Mouse (Mus musculus): ENCODE data around the gene Gm20388. TPM values are rescaled to one million over a fixed set of nuclear protein-coding genes. Genes with fewer than 3 reads are reported as not detected.

The Gm20388 gene
- total RNA-seq, 2 experiments from 2014 or later: 5.8 TPM; not detected in 1

DNA sequence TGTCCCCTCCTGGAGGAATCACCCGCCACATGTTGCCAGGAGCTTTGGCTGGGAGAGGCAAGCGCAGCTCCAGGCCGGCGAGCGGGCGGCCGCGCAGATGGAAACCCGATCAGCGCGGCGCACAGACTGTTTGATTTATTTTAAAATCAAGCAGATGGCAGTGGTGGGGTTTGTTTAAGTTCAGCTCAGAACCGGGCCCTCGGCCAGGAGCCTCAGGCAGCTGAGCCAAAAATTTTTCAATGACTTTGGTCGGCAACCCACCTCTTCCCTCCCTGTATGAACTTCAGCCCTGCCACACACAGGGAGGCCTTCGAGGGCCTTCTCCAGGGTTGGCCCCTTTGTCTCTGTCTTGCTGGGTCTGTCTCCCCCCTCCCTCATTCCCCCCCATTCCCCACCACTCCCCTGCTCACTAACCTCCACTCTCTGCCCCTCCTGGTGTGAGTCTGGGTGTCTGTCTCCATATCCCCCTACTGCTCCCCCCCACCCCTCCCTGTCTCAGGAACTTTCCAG is 354.4 kb downstream of the Gm20388 start:
- peak; percentile 82 for DNase-seq

DNA sequence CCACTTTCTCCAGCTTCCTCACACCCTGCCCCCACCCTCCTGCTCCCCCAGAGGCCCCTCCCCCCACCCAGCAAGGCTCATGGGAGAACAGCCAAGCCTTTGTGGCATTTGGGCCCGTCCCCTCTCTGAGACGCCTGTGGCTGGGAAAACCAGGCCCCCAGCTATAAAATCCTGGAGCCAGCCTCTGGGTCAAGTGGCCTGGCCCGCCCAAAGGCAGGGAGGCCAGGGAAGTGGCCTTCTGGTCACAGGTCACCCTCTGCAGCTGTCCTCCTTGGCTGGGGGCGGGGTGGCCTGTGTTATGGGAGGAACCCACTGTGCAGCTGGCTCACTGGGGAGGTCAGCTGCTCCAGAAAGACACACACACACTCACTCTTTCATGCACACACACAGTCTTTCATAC is 354.8 kb downstream of the Gm20388 start:
- DNase-seq: peak; percentile 78

DNA sequence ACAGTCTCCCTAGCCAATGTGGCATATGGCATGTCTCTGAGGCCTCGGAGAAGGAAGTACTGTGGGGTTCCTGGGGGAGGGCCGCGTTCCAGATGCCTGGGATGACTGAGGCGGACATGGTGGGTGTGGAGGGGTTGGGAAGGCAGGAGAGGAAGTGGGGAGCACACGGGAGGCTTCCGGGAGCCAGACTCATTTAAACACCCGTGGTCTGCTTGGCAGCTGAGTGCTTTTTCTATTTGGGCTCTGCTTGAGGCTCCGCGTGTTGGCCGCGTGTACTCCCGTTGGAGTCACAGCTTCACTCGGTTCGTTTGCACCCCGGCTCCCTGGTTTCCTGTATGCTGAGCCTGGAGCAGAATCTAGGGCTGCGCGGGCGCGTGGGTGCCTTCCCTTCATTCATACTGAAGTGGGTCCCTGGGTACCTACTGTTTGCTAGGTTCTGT is 357.9 kb downstream of the Gm20388 start:
- DNase-seq: no peak

DNA sequence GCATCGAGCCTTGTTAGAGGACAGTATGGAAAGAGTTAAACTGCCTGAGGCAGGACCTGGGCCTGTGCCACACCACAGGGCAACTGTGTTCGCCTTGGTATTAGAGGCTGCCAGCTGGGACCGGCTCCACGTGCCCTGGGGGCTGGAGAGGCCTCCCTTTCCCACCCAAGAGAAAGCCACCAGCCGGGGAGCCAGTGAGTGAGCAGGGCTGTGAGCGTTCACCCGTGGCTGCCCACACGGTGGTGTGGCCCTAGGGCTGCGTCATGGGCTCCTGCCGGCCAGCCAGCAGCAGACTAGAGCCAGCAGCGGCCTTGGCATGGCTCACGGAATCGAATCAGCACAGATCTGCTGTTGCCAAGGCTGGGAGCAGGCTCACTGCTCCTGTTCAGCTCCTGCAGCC is 359.8 kb downstream of the Gm20388 start:
- peak; percentile 59 for DNase-seq

DNA sequence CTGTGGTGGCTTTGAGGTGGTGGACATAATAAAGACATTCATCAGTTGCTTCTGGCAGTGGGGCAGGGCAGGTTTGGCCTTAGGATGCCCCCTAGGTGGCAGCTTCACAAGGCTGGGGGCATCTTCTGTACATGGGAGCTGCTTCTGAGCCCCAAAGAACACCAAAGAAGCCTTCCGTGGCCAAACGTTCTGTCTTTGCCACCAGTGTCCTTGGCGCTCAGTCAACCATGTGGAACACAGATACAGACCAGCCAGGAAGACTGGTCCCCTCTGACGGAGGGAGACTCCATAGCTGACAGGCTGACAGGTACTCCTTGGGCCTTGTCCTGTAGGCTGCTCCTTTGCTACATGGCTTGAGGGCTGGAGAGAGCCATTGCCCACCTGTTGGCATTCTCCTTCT is 362.8 kb downstream of the Gm20388 start:
- DNase-seq: no peak

DNA sequence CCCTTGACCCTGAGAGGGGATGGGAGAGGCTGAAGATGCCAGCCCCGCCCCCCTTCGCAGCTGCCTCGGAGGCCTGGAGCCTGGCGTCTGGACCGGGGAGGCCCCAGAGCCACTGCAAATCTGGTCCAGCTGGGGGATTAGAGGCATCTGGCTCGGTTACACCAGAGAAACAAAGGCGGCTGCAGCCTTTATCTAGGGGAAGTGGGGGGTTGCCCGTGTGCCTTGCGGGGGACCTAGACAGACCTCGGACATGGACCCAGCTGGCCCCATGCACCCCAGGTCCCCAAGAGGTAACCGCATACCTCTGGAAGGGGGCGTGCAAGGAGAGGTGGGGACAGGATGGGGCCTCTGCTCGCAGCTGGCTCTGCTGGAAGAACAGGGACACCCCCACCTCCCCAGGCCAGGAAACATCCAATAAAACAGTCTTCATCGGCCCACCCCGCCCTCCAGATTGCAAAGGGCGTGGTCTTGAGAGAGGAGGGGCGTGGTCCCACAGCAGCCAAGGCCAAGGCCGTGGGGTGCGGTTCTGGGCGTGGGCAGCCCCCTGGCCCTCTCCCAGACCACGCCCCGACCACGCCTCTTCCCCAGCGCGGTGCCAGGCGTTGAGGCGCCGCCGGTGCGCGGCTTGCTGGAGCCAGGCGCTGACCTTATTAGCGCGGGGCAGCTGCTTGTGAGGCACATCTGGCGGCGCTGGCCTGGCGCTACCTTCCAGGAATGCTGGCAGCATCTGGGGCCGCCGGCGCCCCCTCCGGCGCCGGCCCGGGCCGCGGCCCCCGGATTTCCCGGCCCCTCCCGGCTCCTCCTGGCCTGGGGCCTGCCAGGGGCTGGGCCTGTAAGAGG is 365.6 kb downstream of the Gm20388 start:
- peak; percentile 95 for DNase-seq

DNA sequence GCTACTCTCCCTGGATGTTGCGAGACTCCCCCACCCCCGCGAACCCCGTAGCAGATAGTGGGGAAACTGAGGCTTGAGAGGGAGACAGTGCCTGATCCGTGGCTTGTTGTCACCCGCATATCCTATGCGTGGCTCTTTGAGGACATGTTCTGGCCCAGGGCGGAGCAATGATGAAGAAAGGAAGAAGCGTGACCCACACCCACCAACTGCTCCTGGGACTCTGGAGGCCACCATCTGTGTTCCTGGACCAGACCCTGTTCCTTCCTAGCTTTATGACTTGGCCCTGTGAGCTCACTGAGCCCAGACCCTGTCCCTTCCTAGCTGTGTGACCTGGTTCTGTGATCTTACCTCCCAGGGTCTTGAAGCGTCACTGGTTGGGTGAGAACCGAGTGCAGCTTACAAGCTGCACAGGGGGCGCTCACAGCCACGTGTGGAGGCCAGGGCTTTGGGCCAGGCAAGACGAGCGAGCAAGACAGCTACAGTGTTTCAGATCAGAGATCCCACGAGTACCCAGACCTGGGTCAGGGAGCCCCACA is 366.3 kb downstream of the Gm20388 start:
- peak; percentile 66 for DNase-seq

DNA sequence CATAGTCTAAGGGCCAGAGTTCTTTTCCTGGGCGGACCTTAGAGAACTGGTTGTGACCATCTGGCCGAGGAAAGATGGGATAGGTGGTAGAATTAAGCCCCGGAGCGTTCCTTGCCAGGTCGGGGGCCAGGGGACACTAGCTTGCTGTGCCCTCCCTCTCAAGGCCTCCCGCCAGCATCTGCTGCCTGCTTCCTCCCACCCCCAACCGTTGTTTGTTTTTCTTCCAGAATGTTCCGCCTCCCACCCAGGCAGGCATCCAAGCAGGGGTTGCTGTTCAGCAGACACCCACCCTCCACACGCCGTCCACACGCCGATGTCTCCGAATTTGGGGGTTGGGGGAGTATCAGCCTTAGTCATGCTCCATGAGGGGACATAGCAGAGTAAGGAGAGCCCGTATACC is 367.4 kb downstream of the Gm20388 start:
- DNase-seq: no peak

DNA sequence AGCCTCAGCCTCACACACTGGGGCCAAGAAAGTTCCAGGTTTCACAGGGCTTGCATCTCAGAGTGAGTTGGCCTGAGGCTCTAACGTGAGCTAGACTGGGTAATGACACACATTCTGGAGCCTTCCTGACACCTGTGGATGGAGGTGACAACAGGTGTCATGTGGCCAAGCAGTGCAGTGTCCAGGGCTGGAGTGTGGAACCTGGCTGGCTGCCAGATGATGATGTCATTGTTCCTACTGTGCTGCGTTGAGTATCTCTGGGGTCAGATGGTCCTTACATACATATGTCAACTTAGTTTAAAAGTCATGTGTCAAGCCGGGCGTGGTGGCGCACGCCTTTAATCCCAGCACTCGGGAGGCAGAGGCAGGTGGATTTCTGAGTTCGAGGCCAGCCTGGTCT is 368.8 kb downstream of the Gm20388 start:
- DNase-seq: peak; percentile 72

DNA sequence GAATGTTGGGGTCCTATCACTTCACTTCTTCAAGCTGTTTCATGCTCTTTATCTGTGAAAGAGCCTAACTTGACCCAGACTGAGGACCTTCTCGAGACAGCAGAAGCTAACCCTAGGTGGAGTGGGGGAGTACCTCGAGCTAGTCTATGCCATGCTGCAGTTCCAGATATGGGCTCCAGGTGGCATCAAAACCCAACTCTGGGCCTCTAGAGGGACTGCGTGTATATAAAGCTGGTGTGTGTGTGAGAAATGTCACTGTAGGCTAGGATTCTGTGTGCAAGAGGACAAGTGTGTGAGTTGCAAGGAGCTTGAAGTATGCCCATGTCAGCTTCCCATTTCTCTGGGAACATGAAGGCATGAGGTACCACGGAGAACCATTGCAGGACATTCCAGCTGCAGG is 370.8 kb downstream of the Gm20388 start:
- peak; percentile 91 for DNase-seq

DNA sequence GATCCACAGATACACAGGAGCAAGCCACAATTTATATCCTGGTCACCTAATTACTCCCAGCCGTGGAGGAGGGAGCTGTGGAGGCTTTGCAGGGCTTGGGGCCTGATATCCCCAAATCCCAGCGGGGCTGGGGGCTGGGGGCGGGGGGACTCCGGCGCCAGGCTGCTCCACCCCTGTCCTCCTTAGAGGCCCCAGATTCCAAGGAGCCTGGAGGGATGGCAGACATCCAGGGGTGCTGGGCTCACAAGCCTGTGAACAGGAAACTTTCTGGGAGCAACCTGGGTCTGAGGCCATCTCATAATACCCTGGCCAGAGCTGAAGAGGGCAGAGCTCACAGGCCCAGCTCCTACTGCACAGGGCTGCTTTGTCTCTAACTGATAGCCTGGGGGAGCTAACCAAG is 371.8 kb downstream of the Gm20388 start:
- peak; percentile 51 for DNase-seq

DNA sequence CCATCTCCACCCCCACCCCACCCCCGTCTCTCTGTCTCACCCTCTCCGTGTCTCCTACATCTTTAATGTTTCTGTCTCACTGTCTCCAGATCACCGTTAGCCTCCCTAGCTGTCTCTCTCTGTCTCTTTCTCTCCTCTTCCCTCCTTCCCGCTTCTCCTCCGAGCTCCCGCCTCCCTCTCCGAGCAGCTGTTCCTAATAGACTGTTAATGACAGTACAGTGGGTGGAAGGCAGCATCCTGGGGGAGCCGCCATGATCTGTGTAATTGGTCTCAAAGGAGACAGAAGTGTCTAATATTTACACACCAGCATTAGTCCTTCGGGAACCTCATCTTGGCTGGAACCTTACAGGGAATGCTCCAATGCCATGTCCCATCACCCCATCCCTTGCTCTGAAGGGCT is 373.6 kb downstream of the Gm20388 start:
- DNase-seq: no peak

DNA sequence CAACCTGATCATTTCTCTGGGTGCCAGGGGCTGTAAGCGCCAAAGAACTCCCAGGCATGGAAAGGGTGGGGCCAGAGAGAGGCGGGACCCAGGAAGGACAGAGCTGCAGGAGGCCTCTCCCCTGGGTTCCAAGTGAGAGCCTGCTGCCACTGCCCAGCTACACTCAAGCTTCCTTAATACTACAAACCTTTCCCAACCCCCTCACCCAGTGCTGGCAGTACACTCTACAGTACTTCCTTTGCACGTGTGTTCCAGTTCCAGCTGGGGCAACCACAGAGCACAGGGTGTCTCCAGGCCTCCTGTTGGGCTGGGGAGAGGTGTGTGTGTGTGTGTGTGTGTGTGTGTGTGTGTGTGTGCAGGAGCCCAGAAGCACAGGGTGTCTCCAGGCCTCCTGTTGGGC is 374.4 kb downstream of the Gm20388 start:
- no peak for DNase-seq

DNA sequence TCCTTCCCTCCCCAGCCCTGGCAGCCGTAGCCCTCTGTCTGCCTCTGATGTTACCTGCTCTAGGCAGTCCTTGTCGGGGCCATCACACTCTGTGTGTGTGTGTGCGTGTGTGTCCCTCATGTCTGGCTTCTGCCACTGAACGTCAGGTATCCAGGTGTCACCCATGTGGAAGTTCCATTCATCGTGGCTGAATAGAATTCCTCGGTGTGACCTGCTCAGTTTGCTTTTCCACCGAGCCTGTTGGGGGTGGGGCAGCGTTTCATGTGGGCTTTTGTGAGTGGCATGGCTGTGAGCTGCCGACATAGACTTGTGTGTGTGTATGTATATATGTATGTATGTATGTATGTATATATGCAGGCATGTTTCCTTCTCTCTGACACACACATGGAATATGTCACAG is 375.2 kb downstream of the Gm20388 start:
- no peak for DNase-seq

DNA sequence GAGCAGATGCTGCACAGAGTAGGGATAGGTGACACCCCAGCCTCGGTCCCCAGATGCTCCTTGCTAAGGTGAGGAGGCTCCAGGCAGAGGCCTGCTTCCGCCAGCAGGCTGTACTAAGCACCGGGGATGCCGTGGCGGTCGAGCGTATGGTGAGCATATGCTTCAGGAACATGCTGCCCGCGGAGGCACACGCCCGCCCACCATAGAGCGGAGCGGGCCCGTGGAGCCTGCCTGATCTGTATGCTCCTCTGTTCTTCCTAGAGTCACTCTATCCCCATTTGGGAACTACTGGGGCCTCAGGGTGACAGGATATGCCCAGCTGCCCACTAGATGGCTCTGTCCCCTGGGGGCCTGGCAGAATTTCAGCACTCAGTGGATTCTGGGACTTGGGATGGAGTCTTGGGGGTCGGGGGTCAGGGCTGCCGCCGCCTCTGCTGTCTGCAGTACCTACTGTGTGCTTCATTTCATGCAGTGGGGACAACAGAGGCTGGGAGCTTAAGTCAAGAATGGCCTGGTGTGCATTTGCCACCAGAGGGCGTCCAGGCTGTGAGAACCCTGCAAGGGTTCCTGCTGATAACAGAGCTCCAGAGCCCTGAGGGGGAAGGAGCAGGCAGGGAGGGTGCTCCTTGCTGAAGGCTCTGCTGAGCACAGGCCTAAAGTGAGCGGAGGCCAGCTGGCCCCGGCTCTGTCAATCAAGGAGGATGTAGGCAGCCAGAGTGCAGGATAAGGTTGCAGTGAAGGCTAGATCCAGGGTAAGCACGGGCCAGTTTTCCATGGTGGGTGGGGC is 377.7 kb downstream of the Gm20388 start:
- peak; percentile 78 for DNase-seq

DNA sequence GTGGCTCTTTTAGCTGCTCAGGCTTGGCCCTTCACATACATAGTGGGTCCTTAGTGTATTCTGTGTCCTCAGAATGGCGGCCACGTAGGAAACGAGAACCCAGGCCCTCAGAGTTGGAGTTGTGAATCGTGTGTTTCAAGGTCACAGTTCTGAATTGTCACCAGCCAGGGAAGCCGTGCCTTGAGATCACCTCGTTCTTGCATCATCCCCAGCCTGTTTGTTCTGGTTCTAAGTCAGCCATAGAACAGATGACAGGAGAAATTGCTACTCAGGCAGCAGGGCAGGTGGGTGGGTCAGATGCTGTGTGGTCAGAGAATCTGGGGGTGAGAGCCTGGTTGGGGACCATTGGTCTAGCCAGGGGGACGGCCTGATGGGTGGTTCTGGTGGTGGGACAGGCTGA is 378.6 kb downstream of the Gm20388 start:
- no peak for DNase-seq

DNA sequence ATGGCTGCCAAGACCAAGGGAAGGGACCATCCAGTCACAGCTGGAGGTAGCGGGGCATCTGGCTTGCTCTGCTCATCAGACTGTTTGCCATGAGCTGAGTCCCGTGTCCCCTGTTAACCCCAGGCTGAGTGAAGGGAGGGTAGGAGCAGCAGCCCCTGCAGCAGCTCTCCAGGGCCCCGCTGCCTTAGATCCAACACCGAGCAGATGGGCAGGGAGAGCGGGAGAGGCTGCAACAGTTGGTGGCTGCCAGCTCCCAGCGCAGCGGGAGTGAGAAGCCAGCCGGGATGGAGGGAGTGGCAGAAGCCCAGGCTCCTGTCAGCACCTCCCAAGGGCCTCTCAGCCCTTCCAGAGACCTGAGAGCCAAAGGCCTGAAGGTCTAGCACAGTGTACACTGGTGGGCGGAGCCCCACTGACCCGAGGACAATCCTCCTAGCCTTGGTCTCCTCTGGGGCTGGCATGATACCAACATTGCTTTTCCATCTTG is 379.1 kb downstream of the Gm20388 start:
- DNase-seq: peak; percentile 94

DNA sequence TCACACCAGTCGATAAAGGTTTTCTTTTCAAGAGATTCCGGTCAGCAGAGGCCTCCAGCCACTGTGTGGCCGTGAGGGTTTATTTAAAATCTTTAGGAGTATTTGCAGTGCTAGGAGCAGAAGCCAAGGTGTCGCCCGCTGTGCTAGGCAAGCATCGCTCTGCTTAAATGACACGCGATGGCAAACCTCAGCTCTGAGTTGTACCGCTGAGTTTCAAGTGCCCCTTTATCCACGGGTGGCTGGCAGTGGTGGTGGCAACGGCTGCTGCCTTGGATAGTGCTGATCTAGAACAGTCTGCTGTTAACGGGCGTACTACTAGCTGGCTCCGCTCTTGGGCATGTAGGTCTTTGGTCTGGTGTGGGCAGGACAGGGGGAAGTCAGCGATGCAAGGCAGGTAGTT is 380.0 kb downstream of the Gm20388 start:
- no peak for DNase-seq

DNA sequence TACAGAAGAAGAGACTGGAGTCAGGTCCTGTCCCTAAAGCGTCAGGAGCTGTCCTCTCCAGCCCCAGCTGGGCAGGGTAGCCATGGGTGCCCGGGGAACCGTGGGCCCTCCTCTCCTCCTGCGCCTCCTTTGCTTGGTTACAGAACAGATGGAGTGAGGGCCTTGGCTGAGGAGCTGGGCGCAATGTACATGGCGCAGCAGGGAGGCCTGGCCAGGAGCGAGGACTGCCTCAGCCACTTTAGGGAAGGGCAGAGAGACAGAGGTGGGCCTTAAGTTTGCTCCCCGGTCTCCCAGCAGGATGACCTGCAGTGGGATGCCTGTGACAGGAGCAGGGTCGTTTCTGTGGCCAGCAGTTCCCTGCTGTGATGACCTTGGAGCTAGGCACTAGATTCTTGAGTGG is 381.0 kb downstream of the Gm20388 start:
- no peak for DNase-seq

DNA sequence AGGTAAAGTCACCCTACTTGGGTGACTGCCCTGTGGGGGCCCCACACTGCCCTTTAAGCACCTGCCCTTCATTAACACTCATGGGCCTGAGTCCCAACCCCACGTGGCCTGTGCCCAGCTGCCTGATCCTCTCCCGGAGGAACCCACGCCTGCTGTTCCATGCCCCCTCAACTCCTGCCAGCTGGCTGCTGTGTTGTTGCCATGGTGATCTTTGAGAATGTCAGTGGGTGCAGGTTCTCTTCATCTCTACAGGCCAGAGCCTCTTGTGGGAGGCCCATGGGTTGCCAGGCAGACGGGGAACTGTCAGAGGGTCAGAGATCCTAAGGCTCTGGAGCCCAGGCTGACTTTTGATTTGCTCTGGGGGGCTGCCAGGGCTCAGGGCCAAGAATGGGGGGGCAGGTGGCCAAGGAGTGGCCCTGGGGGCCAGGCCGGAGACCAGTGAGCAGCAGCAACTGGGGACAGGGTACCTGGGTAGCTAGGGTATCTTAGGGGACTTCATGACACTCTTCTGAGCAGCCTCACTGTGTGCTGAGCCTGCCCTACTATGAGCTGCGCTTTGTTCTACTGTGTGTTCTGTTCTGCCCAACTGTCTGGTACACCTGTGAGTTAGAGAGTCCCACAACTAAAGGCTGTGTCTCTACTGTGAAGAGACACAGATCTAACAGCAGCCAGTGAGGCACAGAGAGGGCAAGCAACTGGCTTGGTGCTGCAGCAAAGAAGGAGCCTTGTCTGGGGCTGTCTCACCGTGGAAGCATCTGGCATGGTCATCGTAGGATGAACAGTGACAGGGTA is 381.9 kb downstream of the Gm20388 start:
- DNase-seq: peak; percentile 56

DNA sequence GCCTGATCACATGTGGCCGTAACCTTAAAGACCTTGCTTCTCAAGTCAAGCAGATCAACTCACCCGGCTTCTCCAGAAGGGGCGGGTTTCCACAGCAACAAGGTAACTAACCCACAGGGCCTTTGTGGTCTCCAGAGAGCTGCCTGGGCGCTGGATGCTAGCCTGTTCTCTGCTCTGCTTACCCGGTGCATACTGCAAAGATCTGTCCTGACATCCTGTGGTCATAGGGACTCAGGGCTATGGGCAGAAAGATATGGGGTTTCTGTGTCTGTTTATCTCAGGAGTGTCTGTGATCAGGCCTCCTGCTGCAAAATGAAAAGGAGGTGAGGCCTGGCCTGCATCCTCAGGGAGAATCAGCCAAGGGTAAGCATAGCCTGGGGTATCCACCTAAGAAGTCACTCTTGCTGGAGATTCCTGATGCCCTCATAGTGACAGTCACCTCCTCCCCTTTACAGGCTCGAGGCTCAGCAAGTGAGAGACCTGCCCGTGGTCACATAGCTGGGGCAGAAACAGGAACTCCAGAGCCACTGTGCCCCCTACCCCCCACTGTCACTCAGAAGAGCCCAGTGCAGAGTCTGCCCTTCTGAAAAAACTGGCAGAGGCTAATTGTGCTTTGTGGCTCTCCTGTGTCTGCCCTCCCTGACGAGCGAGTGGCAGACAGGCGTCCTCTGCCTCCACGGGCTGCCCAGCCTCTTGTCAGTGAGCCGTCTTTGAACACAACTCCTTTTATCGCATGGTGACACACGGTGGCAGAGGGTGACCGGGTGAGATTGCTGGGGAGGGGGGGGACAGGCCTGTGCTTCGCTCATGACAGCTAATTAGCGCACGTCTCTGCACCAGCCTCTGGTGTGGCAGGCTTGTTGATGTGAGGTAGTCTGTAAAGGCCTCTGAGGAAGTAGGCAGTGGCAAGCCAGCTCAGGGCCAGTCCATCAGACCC is 383.0 kb downstream of the Gm20388 start:
- DNase-seq: no peak

Data from heart, postnatal 4 days (tissue).